Mouse (Mus musculus): ENCODE measurements around the gene Rgp1. TPM values are rescaled to one million over a fixed set of nuclear protein-coding genes. Genes with fewer than 3 reads are reported as not detected.

The Rgp1 gene
- polyA plus RNA-seq, 1 experiment from 2014 or later, result 45.0 TPM

DNA sequence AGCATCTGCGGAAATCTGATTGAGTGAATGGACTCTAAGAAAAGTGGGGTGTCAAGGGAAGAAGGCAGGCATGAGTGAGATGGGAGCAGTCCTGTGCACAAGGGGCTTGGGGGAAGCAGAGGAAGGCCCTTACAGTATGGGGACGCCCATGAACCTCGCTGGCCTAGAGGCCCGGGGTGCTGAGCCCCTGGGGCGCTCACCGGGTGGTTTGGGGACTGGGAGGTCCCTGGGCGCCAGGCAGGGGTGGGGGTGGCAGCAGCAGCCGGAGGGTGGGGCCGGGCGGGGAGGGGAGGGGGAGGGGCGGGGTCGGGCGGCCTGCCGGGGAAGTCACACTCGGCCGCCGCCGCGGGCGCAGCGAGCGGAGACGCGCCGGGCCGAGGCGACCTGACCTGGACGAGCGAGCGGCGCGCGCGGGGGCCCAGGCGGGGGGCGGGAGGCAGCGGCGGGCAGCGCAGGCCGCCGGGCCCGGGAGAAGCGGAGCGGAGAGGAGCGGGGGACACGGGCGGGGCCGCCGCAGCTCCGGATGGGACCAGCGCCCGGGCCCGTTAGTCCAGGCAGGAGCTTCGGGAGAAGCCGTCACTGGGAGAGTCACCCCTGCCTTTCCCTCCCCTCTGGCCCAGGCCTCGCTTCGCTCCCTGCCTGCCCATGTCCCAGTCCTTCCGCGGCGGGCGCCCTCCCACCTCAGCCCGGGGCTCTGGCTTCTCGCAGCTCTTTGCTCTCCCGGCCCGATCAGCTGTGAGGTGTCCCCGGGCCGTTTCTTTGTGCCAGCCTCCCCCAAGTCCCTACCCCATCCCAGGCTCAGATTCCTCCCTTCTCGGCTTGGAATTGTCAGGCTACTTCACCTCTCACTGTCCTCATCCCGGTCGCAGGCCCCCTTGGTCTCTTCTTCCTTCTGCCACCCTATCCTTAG lies 52.8 kb downstream of the Rgp1 start, which contains the start of gene Npr2:
TSS of gene Npr2 (plus strand) at position 890 of the 910 bp plus-strand sequence.
- H3K36me3 ChIP-seq (ENCODE audit: inconsistent target), result no peaks in the 10 kb centered on the region
- no peak within 1 kb of the TSS for H3K27ac ChIP-seq
- H3K4me3 ChIP-seq (ENCODE audit: inconsistent target), result no peak within 1 kb of the TSS
- no peaks in the 10 kb centered on the region for H3K79me2 ChIP-seq (ENCODE audit: inconsistent target)
- 4% methylated on average over 65 of the region's 70 CpGs for WGBS (ENCODE audit: missing documents)

- Histone ChIP-seq H3K27ac (no peak overlapping the region), H3K79me2 (ENCODE audit: inconsistent target) (no peaks in the 10 kb centered on the region), H3K36me3 (ENCODE audit: inconsistent target) (no peaks in the 10 kb centered on the region), H3K4me3 (ENCODE audit: inconsistent target) (no peak overlapping the region)
- 85% methylated on average over 39 of the region's 42 CpGs for WGBS (ENCODE audit: missing documents)
Observed at GRCm38 (mm10) chr4:43631956-43632920, 53.7 kb downstream of the Rgp1 start.

DNA sequence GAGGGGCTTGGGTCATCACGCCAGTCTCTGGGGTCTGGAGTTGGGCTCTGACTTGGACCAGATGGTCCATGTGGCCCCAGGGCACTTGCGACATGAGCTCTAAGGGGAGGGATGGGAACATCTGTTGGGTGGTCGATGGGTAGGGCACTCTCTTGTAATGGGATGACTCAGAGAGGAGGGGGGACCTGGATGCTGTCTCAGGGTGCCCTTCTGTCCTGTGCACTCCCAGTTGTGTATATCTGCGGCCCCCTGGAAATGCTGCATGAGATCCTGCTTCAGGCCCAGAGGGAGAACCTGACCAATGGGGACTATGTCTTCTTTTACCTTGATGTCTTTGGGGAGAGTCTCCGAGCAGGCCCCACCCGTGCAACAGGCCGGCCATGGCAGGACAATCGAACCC lies 54.8 kb downstream of the Rgp1 start:
- Histone ChIP-seq H3K79me2 (ENCODE audit: inconsistent target) (no peaks in the 10 kb centered on the region), H3K36me3 (ENCODE audit: inconsistent target) (no peaks in the 10 kb centered on the region), H3K4me3 (ENCODE audit: inconsistent target) (no peak overlapping the region), H3K27ac (no peak overlapping the region)
- 89% methylated on average over 8 of the region's 8 CpGs for WGBS (ENCODE audit: missing documents)

DNA sequence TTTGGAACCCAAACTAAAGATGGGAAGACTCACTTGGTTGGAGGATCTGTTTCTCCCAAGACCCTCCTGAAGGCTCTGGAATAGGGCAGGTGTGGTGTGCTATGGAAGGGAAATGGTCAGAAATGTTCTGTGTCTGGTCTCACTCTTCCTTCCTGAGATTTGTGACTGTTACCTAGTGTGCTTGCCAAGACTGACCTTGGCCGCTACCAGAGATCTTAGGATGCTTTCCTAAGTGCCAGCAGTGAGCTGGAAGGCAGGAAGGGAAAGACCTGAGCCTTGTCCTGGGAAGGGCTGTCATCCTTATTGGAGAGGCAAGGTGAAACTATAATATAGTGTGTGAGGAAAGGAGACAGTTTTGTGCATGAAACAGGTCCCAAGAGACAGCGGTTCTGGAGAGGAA lies 55.2 kb downstream of the Rgp1 start:
- WGBS (ENCODE audit: missing documents), result 88% methylated on average over 2 of the region's 2 CpGs
- H3K36me3 ChIP-seq (ENCODE audit: inconsistent target), result no peaks in the 10 kb centered on the region

GRCm38 (mm10) chr4:43634621-43635374 lies 56.3 kb downstream of the Rgp1 start:
- no peaks in the 10 kb centered on the region for H3K79me2 ChIP-seq (ENCODE audit: inconsistent target)
- H3K4me3 ChIP-seq (ENCODE audit: inconsistent target), result no peak overlapping the region
- 92% methylated on average over 7 of the region's 7 CpGs for WGBS (ENCODE audit: missing documents)
- no peaks in the 10 kb centered on the region for H3K36me3 ChIP-seq (ENCODE audit: inconsistent target)
- no peak overlapping the region for H3K27ac ChIP-seq

More for the DNA sequence above, 55.2 kb downstream of the Rgp1 start:
- Histone ChIP-seq H3K27ac (no peak overlapping the region), H3K4me3 (ENCODE audit: inconsistent target) (no peak overlapping the region), H3K79me2 (ENCODE audit: inconsistent target) (no peaks in the 10 kb centered on the region)

GRCm38 (mm10) chr4:43636751-43637150 lies 58.2 kb downstream of the Rgp1 start:
- H3K27ac ChIP-seq, result no peak overlapping the region
- no peaks in the 10 kb centered on the region for H3K36me3 ChIP-seq (ENCODE audit: inconsistent target)
- H3K4me3 ChIP-seq (ENCODE audit: inconsistent target), result no peak overlapping the region
- 88% methylated on average over 6 of the region's 6 CpGs for WGBS (ENCODE audit: missing documents)
- no peaks in the 10 kb centered on the region for H3K79me2 ChIP-seq (ENCODE audit: inconsistent target)

Other genes starting within 250 kb of the Rgp1 start
- gene Rusc2, start 196.7 kb upstream of the Rgp1 start, polyA plus RNA-seq (2018), result 22.3 to 44.8 TPM (median 33.3 TPM) in 3 replicates
- gene Fam166b, start 149.6 kb upstream of the Rgp1 start, polyA plus RNA-seq (2018), result not detected in 3 replicates
- gene Tesk1, start 136.8 kb upstream of the Rgp1 start, polyA plus RNA-seq (2018), result 40.0 to 51.6 TPM (median 50.0 TPM) in 3 replicates
- gene Cd72, start 124.1 kb upstream of the Rgp1 start, polyA plus RNA-seq (2018), result 155 to 199 TPM (median 157 TPM) in 3 replicates
- not detected in 3 replicates for gene Sit1, start 95.0 kb upstream of the Rgp1 start, polyA plus RNA-seq (2018)
- gene Ccdc107, start 85.8 kb upstream of the Rgp1 start, polyA plus RNA-seq (2018), result 24.0 to 38.6 TPM (median 24.2 TPM) in 3 replicates
- 0.69 to 2.4 TPM (median 1.2 TPM) in 3 replicates for gene Arhgef39, start 79.0 kb upstream of the Rgp1 start, polyA plus RNA-seq (2018)
- 3.0 to 7.4 TPM (median 4.9 TPM) in 3 replicates for gene Car9, start 71.7 kb upstream of the Rgp1 start, polyA plus RNA-seq (2018)
- 0.17 to 0.46 TPM in 2 of 3 replicates, not detected in the other for gene Tpm2, start 55.0 kb upstream of the Rgp1 start, polyA plus RNA-seq (2018)
- 33.3 to 58.6 TPM (median 47.6 TPM) in 3 replicates for gene Creb3, start 16.4 kb upstream of the Rgp1 start, polyA plus RNA-seq (2018)
- 179 to 305 TPM (median 276 TPM) in 3 replicates for gene Tln1, start 16.0 kb upstream of the Rgp1 start, polyA plus RNA-seq (2018)
- 5.4 to 9.2 TPM (median 8.6 TPM) in 3 replicates for gene Gba2, start 158 bp downstream of the Rgp1 start, polyA plus RNA-seq (2018)
- gene Msmp, start 5.8 kb downstream of the Rgp1 start, polyA plus RNA-seq (2018), result not detected in 3 replicates
- gene Npr2, start 53.2 kb downstream of the Rgp1 start, polyA plus RNA-seq (2018), result not detected in 3 replicates
- gene Spag8, start 74.9 kb downstream of the Rgp1 start, polyA plus RNA-seq (2018), result not detected in 3 replicates
- gene Hint2, start 77.8 kb downstream of the Rgp1 start, polyA plus RNA-seq (2018), result 11.4 to 34.2 TPM (median 26.9 TPM) in 3 replicates
- 0.80 to 1.5 TPM (median 1.1 TPM) in 3 replicates for gene Tmem8b, start 90.3 kb downstream of the Rgp1 start, polyA plus RNA-seq (2018)
- 0.53 to 4.6 TPM (median 0.59 TPM) in 3 replicates for gene Fam221b, start 90.4 kb downstream of the Rgp1 start, polyA plus RNA-seq (2018)
- gene Olfr70, start 122.1 kb downstream of the Rgp1 start, polyA plus RNA-seq (2018), result not detected in 3 replicates
- not detected in 3 replicates for gene Olfr71, start 131.5 kb downstream of the Rgp1 start, polyA plus RNA-seq (2018)
- not detected in 3 replicates for gene Hrct1, start 148.5 kb downstream of the Rgp1 start, polyA plus RNA-seq (2018)
- gene Spaar, start 151.3 kb downstream of the Rgp1 start, polyA plus RNA-seq (2018), result not detected in 3 replicates
- not detected in 3 replicates for gene Olfr159, start 192.3 kb downstream of the Rgp1 start, polyA plus RNA-seq (2018)
- gene Olfr156, start 245.2 kb downstream of the Rgp1 start, polyA plus RNA-seq (2018), result not detected in 3 replicates